Mouse (Mus musculus) lung, postnatal 0 days (tissue): ENCODE measurements around the gene Neu1. TPM values are rescaled to one million over a fixed set of nuclear protein-coding genes. Genes with fewer than 3 reads are reported as not detected.
"Not testable (repeated sequence)": the region's sequence is repeated elsewhere in the genome, so short reads cannot be mapped to it uniquely, and the experiment has no call there.

ENCODE experiments used
- ATAC-seq: fragments of 200-750 bp; cut with Nextera tagmentation; 2 replicates; pipeline ENCODE4 v1.8.0; 2017; ENCODE audit warnings: moderate library complexity
- DNase-seq: peaks from one replicate; pipeline ENCODE4 v3.0.0-alpha.2; 2016; ENCODE audit warnings: low spot score
- H3K27ac ChIP-seq: fragments of 300-500 bp; sonication (generic); 2 replicates; pipeline ENCODE4 v1.5.1; 2014; ENCODE audit warnings: antibody characterized with exemption, mild to moderate bottlenecking, low read length, mixed read lengths
- H3K27me3 ChIP-seq: fragments of 300-500 bp; sonication (generic); replicated peaks from 2 replicates; pipeline ENCODE4 v1.6.1; 2014; ENCODE audit warnings: low read length, mixed read lengths; ENCODE audit not compliant: insufficient read depth
- H3K36me3 ChIP-seq: fragments of 300-500 bp; sonication (generic); 2 replicates; pipeline ENCODE4 v1.6.1; 2014; ENCODE audit warnings: low read length, mixed read lengths; ENCODE audit not compliant: insufficient read depth
- H3K4me1 ChIP-seq: fragments of 300-500 bp; sonication (generic); 2 replicates; pipeline ENCODE4 v1.6.1; 2014; ENCODE audit warnings: antibody characterized with exemption, low read depth, low read length, mixed read lengths; ENCODE audit not compliant: insufficient read depth
- H3K4me2 ChIP-seq: fragments of 300-500 bp; sonication (generic); replicated peaks from 2 replicates; pipeline ENCODE4 v1.6.1; 2014; ENCODE audit warnings: low read depth, mild to moderate bottlenecking, low read length, moderate library complexity, mixed read lengths
- H3K4me3 ChIP-seq: fragments of 300-500 bp; sonication (generic); 2 replicates; pipeline ENCODE4 v1.5.1; 2014; ENCODE audit warnings: low read depth, low read length
- H3K9ac ChIP-seq: fragments of 300-500 bp; sonication (generic); replicated peaks from 2 replicates; pipeline ENCODE4 v1.6.1; 2014; ENCODE audit warnings: low read depth, mild to moderate bottlenecking
- H3K9me3 ChIP-seq: fragments of 300-500 bp; sonication (generic); 2 replicates; pipeline ENCODE4 v1.6.1; 2016; ENCODE audit warnings: low read length, mixed read lengths
- CTCF ChIP-seq: IDR thresholded peaks from 2 replicates; pipeline ENCODE4 v1.5.1; 2016; ENCODE audit warnings: antibody characterized with exemption, mild to moderate bottlenecking
- EP300 ChIP-seq: IDR thresholded peaks from 2 replicates; pipeline ENCODE4 v1.6.1; 2016; ENCODE audit warnings: antibody characterized with exemption, mild to moderate bottlenecking, control low read depth
- WGBS: fragments of 180-500 bp; shearing (Covaris S2); extraction: QIAGEN DNeasy Blood & Tissue Kit; methylation state at CpG from one replicate; pipeline ENCODE4 v1.1.7; 2014; 5-methylcytosine and 5-hydroxymethylcytosine counted together
- polyA plus RNA-seq: library from polyadenylated mRNA; unstranded; fragments of >200 nt; fragmentation: Nextera tagmentation; extraction: Ambion mirVana; gene quantifications from 2 replicates; pipeline ENCODE4 v1.2.1, GENCODE M21; 2015

The Neu1 gene
- polyA plus RNA-seq, 1 experiment from 2014 or later: 34.2 TPM

DNA sequence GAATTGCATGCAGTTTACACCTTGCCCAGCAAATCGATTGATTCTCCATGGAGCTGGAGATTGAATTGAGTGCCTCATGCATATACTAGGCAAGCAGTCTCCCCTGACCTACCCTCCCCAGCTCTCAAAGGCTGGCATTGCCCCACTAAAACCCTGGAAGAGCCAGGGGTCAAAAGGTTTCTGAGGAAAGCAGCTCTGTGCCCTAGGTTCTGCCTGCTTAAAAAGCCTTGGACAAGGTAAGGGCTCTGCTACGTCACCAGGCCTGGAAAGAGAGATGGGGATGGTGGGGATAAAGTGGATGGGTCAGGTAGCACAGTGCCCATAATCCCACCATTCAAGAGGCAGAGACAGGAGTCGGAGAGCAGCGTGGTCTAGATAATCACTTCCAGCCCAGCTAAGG lies 23.8 kb downstream of the Neu1 start:
- Histone ChIP-seq H3K9me3 (no peaks in the 10 kb centered on the region), H3K27ac (no peak overlapping the region), H3K27me3 (no peaks in the 10 kb centered on the region), H3K4me2 (no peak overlapping the region), H3K4me3 (no peak overlapping the region), H3K36me3 (no peaks in the 10 kb centered on the region), H3K4me1 (peaks cover 6% of the 10 kb centered on the region; the same call in 1 of the 2 replicates), H3K9ac (no peak overlapping the region)
- ATAC-seq: no peak
- TF ChIP-seq CTCF: no peak
- no peak for TF ChIP-seq EP300
- no peak for DNase-seq
- 77% methylated on average over 4 of the region's 4 CpGs for WGBS

DNA sequence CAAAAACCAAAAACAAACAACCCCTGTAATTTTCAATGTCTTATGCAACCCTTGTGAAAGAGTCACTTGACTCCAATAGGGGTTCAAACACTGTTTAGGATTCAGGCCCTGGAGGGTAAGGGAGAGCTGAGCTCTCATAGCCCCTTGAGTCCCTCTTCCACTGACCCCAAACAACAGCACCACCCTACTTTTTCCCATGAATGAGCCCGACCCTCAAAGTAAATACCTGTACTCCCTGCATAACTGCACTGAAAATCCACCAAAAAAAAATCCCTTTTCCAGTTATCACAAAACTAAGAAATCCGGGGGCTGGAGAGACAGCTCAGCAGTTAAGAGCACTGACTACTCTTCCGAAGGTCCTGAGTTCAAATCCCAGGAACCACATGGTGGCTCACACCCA lies 24.8 kb downstream of the Neu1 start:
- Histone ChIP-seq H3K4me2 (no peak overlapping the region), H3K4me3 (no peak overlapping the region), H3K9ac (no peak overlapping the region), H3K9me3 (no peaks in the 10 kb centered on the region), H3K36me3 (no peaks in the 10 kb centered on the region), H3K27ac (no peak overlapping the region), H3K27me3 (no peaks in the 10 kb centered on the region), H3K4me1 (peaks cover 6% of the 10 kb centered on the region; the same call in 1 of the 2 replicates)
- TF ChIP-seq EP300 (no peak), CTCF (no peak)
- ATAC-seq (no peak), DNase-seq (no peak)
- 77% methylated on average over 3 of the region's 3 CpGs for WGBS

DNA sequence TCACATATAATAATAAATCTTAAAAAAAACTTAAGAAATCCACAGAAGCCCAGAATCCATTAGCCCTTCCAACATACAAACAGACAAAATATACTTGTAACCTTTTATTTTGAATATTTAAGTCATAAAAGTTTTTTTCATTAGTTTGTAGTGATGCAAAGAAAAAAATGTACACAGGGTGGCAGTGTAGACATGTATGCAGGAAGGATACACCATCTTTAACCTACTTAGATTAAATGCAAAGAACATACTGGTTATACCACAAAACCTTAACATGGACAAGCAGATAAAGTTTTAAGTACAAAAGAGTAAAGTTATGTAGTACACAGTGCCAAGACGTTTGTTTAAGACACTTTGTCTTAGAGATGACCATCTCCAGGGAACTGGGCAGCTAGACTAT lies 25.3 kb downstream of the Neu1 start:
- TF ChIP-seq EP300: no peak
- peak; percentile 67 for TF ChIP-seq CTCF
- no peak overlapping the region for H3K27ac ChIP-seq
- DNase-seq: peak; percentile 75
- ATAC-seq: no peak
- no peaks in the 10 kb centered on the region for H3K9me3 ChIP-seq
- peaks cover 3% of the 10 kb centered on the region; the same call in 1 of the 2 replicates for H3K4me1 ChIP-seq
- H3K27me3 ChIP-seq: no peaks in the 10 kb centered on the region
- no peak overlapping the region for H3K9ac ChIP-seq
- H3K4me2 ChIP-seq: no peak overlapping the region
- no peaks in the 10 kb centered on the region for H3K36me3 ChIP-seq
- 24% methylated on average over 1 of the region's 1 CpGs for WGBS
- H3K4me3 ChIP-seq: no peak overlapping the region

DNA sequence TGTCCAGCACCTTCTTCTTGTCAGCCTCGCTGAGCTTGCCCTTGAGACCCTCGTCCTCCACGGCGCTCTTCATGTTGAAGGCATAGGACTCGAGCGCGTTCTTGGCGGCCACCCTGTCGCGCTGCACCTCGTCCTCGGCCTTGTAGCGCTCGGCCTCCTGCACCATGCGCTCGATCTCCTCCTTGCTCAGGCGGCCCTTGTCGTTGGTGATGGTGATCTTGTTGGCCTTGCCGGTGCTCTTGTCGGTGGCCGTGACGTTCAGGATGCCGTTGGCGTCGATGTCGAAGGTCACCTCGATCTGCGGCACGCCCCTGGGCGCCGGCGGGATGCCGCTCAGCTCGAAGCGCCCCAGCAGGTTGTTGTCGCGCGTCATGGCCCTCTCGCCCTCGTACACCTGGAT lies 26.2 kb downstream of the Neu1 start:
- not testable (repeated sequence) for H3K4me2 ChIP-seq, H3K4me1 ChIP-seq, H3K27me3 ChIP-seq, H3K36me3 ChIP-seq, H3K9ac ChIP-seq, H3K27ac ChIP-seq, H3K4me3 ChIP-seq, ATAC-seq, DNase-seq, H3K9me3 ChIP-seq
- whole genome bisulfite sequencing: 17% methylated on average over 32 of the region's 40 CpGs

DNA sequence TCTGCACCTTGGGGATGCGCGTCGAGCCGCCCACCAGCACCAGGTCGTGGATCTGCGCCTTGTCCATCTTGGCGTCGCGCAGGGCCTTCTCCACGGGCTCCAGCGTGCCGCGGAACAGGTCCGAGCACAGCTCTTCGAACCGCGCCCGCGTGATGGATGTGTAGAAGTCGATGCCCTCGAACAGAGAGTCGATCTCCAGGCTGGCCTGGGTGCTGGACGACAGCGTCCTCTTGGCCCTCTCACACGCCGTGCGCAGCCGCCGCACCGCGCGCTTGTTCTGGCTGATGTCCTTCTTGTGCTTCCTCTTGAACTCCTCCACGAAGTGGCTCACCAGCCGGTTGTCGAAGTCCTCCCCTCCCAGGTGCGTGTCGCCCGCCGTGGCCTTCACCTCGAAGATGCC lies 26.9 kb downstream of the Neu1 start:
- H3K27ac ChIP-seq, H3K9ac ChIP-seq, H3K4me2 ChIP-seq, H3K27me3 ChIP-seq, DNase-seq, H3K4me1 ChIP-seq, H3K9me3 ChIP-seq, H3K36me3 ChIP-seq, ATAC-seq, H3K4me3 ChIP-seq: not testable (repeated sequence)
- WGBS: 19% methylated on average over 22 of the region's 40 CpGs

DNA sequence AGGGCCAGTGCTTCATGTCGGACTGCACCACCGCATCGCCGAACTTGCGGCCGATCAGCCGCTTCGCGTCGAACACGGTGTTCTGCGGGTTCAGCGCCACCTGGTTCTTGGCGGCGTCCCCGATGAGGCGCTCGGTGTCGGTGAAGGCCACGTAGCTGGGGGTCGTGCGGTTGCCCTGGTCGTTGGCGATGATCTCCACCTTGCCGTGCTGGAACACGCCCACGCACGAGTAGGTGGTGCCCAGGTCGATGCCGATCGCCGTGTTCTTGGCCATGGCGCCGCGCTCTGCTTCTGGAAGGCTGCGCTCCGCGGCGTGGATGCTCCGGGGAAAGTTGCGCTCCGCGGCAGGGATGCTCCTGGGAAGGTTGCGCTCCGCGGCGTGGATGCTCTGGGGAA lies 27.7 kb downstream of the Neu1 start:
- WGBS: 1% methylated on average over 13 of the region's 47 CpGs
- H3K9me3 ChIP-seq, H3K27ac ChIP-seq, H3K4me1 ChIP-seq, H3K9ac ChIP-seq, DNase-seq, H3K27me3 ChIP-seq, H3K36me3 ChIP-seq: not testable (repeated sequence)
- peak overlapping the region; percentile 57; the same call in 1 of the 2 replicates for H3K4me3 ChIP-seq
- ATAC-seq: peak; percentile 18
- peak overlapping the region; percentile 52 for H3K4me2 ChIP-seq

DNA sequence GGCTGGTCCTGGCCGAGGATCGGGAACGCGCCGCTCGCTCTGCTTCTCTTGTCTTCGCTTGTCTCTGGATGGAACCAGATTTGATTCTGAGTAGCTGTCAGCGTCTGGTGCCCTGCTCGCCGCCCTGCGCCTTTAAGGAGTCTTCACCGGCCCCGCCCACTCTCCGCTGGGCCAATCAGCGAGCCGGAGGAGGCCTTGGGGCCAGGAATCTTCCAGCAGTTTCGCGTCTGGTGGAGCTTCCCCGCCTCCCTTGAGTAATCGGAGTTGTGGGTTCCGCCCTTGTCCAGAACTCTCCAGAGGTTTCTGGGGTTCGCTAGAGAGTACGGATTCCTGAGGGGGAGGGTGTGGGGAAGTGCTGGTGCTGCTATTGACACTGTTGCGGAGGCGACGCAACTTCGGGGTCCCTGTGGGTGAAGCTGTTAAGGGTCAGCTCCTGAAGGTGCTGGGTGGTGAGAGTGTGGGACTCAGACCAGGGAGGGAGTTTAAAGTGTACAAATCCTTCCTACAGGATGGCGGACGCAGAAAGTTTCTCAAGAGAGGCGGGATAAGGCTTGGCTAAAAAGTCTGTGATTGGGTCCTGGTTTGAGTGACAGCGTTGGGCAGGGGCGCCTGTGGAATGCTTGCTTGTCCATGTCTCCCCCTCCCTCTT lies 28.2 kb downstream of the Neu1 start, which contains the start of gene Hspa1b:
TSS of gene Hspa1b (minus strand) at position 109 of the 649 bp plus-strand sequence.
- not testable (repeated sequence) for H3K27me3 ChIP-seq, H3K9me3 ChIP-seq, H3K4me1 ChIP-seq, H3K36me3 ChIP-seq
- Histone ChIP-seq H3K4me3 (peak within 1 kb of the TSS; percentile 57), H3K9ac (peak within 1 kb of the TSS; percentile 48), H3K27ac (peak within 1 kb of the TSS; percentile 98), H3K4me2 (peak within 1 kb of the TSS; percentile 68)
- DNase-seq (peak; percentile 96), ATAC-seq (peak; percentile 96)
- TF ChIP-seq EP300: peak; percentile 30
- 1% methylated on average over 25 of the region's 32 CpGs for WGBS
